Mouse (Mus musculus): ENCODE data around the gene Notch2. TPM values are rescaled to one million over a fixed set of nuclear protein-coding genes. Genes with fewer than 3 reads are reported as not detected.
A peak's percentile ranks its signal among the peaks of the same experiment; 100 is the strongest.

The Notch2 gene
- total RNA-seq, 2 experiments from 2014 or later: 7.7 to 8.9 TPM

GRCm38 (mm10) chr3:97993920-97994545 is 19.3 kb upstream of the Notch2 start:
- DNase-seq: no peak
- intact Hi-C loops (cut with DNase I): no loop called here

- DNase-seq: no peak
- intact Hi-C loops (cut with DNase I): no loop called here
Observed at GRCm38 (mm10) chr3:97994818-97995217, 18.5 kb upstream of the Notch2 start.

GRCm38 (mm10) chr3:97998349-97998748 is 15.0 kb upstream of the Notch2 start:
- intact Hi-C loops (cut with DNase I): no loop called here
- DNase-seq: no peak

- DNase-seq: no peak
- intact Hi-C loops (cut with DNase I): loop anchor here (5.0 to 10.0 kb wide), 2 partner anchors 41 to 311 kb away; no protein-coding TSS in a partner anchor
Observed at GRCm38 (mm10) chr3:98003558-98003957, 9.8 kb upstream of the Notch2 start.

GRCm38 (mm10) chr3:98004231-98004630 is 9.1 kb upstream of the Notch2 start:
- intact Hi-C loops (cut with DNase I): loop anchor here (5.0 to 10.0 kb wide), 2 partner anchors 42 to 311 kb away; no protein-coding TSS in a partner anchor

GRCm38 (mm10) chr3:98005306-98005705 is 8.0 kb upstream of the Notch2 start:
- intact Hi-C loops (cut with DNase I): loop anchor here (10.0 kb wide), 1 partner anchor 309 kb away; no protein-coding TSS in a partner anchor
- no peak for DNase-seq

More at GRCm38 (mm10) chr3:98004231-98004630, 9.1 kb upstream of the Notch2 start:
- no peak for DNase-seq

GRCm38 (mm10) chr3:98006046-98006691 is 7.2 kb upstream of the Notch2 start:
- DNase-seq: no peak
- intact Hi-C loops (cut with DNase I): loop anchor here (10.0 kb wide), 1 partner anchor 309 kb away; no protein-coding TSS in a partner anchor

GRCm38 (mm10) chr3:98006973-98007372 is 6.4 kb upstream of the Notch2 start:
- no peak for DNase-seq
- intact Hi-C loops (cut with DNase I): loop anchor here (10.0 kb wide), 1 partner anchor 308 kb away; no protein-coding TSS in a partner anchor

- DNase-seq: no peak
- intact Hi-C loops (cut with DNase I): loop anchor here (10.0 kb wide), 1 partner anchor 307 kb away; no protein-coding TSS in a partner anchor
Observed at GRCm38 (mm10) chr3:98008143-98008542, 5.2 kb upstream of the Notch2 start.

- DNase-seq: no peak
- intact Hi-C loops (cut with DNase I): loop anchor here (10.0 kb wide), 1 partner anchor 305 kb away; no protein-coding TSS in a partner anchor
Observed at GRCm38 (mm10) chr3:98009190-98009840, 4.0 kb upstream of the Notch2 start.

- intact Hi-C loops (cut with DNase I): no loop called here
- DNase-seq: no peak
Observed at GRCm38 (mm10) chr3:98013086-98013400, 284 bp upstream of the Notch2 start.

- no peak for DNase-seq
- intact Hi-C loops (cut with DNase I): no loop called here
Observed at GRCm38 (mm10) chr3:98015205-98016171, 2.2 kb downstream of the Notch2 start.

GRCm38 (mm10) chr3:98016901-98017591 is 3.7 kb downstream of the Notch2 start:
- no peak for DNase-seq
- intact Hi-C loops (cut with DNase I): no loop called here

GRCm38 (mm10) chr3:98018187-98018586 is 4.9 kb downstream of the Notch2 start:
- intact Hi-C loops (cut with DNase I): no loop called here
- DNase-seq: no peak

GRCm38 (mm10) chr3:98020431-98021229 is 7.3 kb downstream of the Notch2 start:
- intact Hi-C loops (cut with DNase I): no loop called here
- DNase-seq: no peak

GRCm38 (mm10) chr3:98024288-98024848 is 11.0 kb downstream of the Notch2 start:
- intact Hi-C loops (cut with DNase I): no loop called here
- peak in 1 of 2 experiments; percentile 45 for DNase-seq

- intact Hi-C loops (cut with DNase I): no loop called here
- no peak for DNase-seq
Observed at GRCm38 (mm10) chr3:98025521-98025920, 12.2 kb downstream of the Notch2 start.
